Mouse (Mus musculus): ENCODE results near the gene Bsn. TPM values are rescaled to one million over a fixed set of nuclear protein-coding genes. Genes with fewer than 3 reads are reported as not detected.

Gene Bsn
- polyA plus RNA-seq, 1 experiment from 2014 or later, result 0.89 TPM

GRCm38 (mm10) chr9:108095518-108095917 lies 94.7 kb downstream of the Bsn start:
- peak overlapping the region; percentile 69 for H3K4me3 ChIP-seq
- H3K36me3 ChIP-seq, result peaks cover 23% of the 10 kb centered on the region
- H3K4me2 ChIP-seq (replicated peaks), result peak overlapping the region; percentile 99
- H3K9me3 ChIP-seq, result no peaks in the 10 kb centered on the region
- H3K9ac ChIP-seq, result peak overlapping the region; percentile 83
- no peaks in the 10 kb centered on the region for H3K27me3 ChIP-seq
- 6% methylated on average over 3 of the region's 3 CpGs for WGBS
- H3K27ac ChIP-seq, result peak overlapping the region; percentile 81; the same call in 1 of the 2 replicates
- no peak for ATAC-seq (ENCODE audit: low FRiP score, low read depth)
- peaks cover 29% of the 10 kb centered on the region for H3K4me1 ChIP-seq

- peak; percentile 13 for ATAC-seq (ENCODE audit: low FRiP score, low read depth)
- Histone ChIP-seq H3K4me3 (peak overlapping the region; percentile 69), H3K36me3 (peaks cover 29% of the 10 kb centered on the region), H3K4me2 (replicated peaks) (peak overlapping the region; percentile 99), H3K27me3 (no peaks in the 10 kb centered on the region), H3K9ac (peak overlapping the region; percentile 83), H3K27ac (peak overlapping the region; percentile 81; the same call in 1 of the 2 replicates), H3K9me3 (no peaks in the 10 kb centered on the region), H3K4me1 (peaks cover 29% of the 10 kb centered on the region)
- under 1% methylated on average over 16 of the region's 16 CpGs for WGBS
These were observed 95.2 kb downstream of the Bsn start for GRCm38 (mm10) chr9:108094998-108095411.

- Histone ChIP-seq H3K9ac (peak within 1 kb of the TSS; percentile 83), H3K4me2 (replicated peaks) (peak within 1 kb of the TSS; percentile 99), H3K4me1 (peaks cover 29% of the 10 kb centered on the region), H3K27ac (peak within 1 kb of the TSS; percentile 81), H3K27me3 (no peaks in the 10 kb centered on the region), H3K4me3 (peak within 1 kb of the TSS; percentile 69), H3K9me3 (no peaks in the 10 kb centered on the region), H3K36me3 (peaks cover 35% of the 10 kb centered on the region)
- under 1% methylated on average over 52 of the region's 52 CpGs for WGBS
- ATAC-seq (ENCODE audit: low FRiP score, low read depth), result peak; percentile 90
These were observed 95.8 kb downstream of the Bsn start, which contains the start of gene Apeh for GRCm38 (mm10) chr9:108094184-108094941. Gene Apeh (minus strand): TSS chr9:108094606.

GRCm38 (mm10) chr9:108093586-108093985 lies 96.6 kb downstream of the Bsn start:
- H3K4me2 ChIP-seq (replicated peaks), result peak overlapping the region; percentile 99
- no peaks in the 10 kb centered on the region for H3K9me3 ChIP-seq
- H3K4me1 ChIP-seq, result peaks cover 29% of the 10 kb centered on the region
- peak overlapping the region; percentile 81; the same call in 1 of the 2 replicates for H3K27ac ChIP-seq
- H3K4me3 ChIP-seq, result peak overlapping the region; percentile 69
- H3K9ac ChIP-seq, result peak overlapping the region; percentile 83
- WGBS, result 72% methylated on average over 10 of the region's 10 CpGs
- H3K36me3 ChIP-seq, result peaks cover 43% of the 10 kb centered on the region
- no peaks in the 10 kb centered on the region for H3K27me3 ChIP-seq
- ATAC-seq (ENCODE audit: low FRiP score, low read depth), result no peak

GRCm38 (mm10) chr9:108090611-108091120 lies 99.5 kb downstream of the Bsn start:
- ATAC-seq (ENCODE audit: low FRiP score, low read depth), result no peak
- peak overlapping the region; percentile 19; the same call in 1 of the 2 replicates for H3K9ac ChIP-seq

GRCm38 (mm10) chr9:108085261-108085660 lies 104.9 kb downstream of the Bsn start:
- Histone ChIP-seq H3K36me3 (peaks cover 66% of the 10 kb centered on the region), H3K27me3 (peaks cover 45% of the 10 kb centered on the region), H3K4me2 (replicated peaks) (no peak overlapping the region), H3K4me3 (no peak overlapping the region), H3K4me1 (peaks cover 8% of the 10 kb centered on the region; the same call in 1 of the 2 replicates), H3K9ac (no peak overlapping the region), H3K9me3 (no peaks in the 10 kb centered on the region), H3K27ac (no peak overlapping the region)
- WGBS, result 96% methylated on average over 4 of the region's 4 CpGs
- no peak for ATAC-seq (ENCODE audit: low FRiP score, low read depth)

More at GRCm38 (mm10) chr9:108090611-108091120, 99.5 kb downstream of the Bsn start:
- H3K4me3 ChIP-seq, result no peak overlapping the region
- WGBS, result 92% methylated on average over 7 of the region's 7 CpGs
- no peak overlapping the region for H3K27ac ChIP-seq
- peaks cover 72% of the 10 kb centered on the region for H3K36me3 ChIP-seq
- no peaks in the 10 kb centered on the region for H3K27me3 ChIP-seq
- H3K9me3 ChIP-seq, result no peaks in the 10 kb centered on the region
- H3K4me1 ChIP-seq, result peaks cover 18% of the 10 kb centered on the region
- no peak overlapping the region for H3K4me2 ChIP-seq (replicated peaks)

- Histone ChIP-seq H3K4me1 (peaks cover 13% of the 10 kb centered on the region), H3K4me3 (no peak overlapping the region), H3K9me3 (no peaks in the 10 kb centered on the region), H3K9ac (no peak overlapping the region), H3K36me3 (peaks cover 49% of the 10 kb centered on the region), H3K4me2 (replicated peaks) (no peak overlapping the region), H3K27ac (no peak overlapping the region), H3K27me3 (peaks cover 51% of the 10 kb centered on the region)
- WGBS, result 84% methylated on average over 6 of the region's 6 CpGs
- no peak for ATAC-seq (ENCODE audit: low FRiP score, low read depth)
These were observed 106.6 kb downstream of the Bsn start for GRCm38 (mm10) chr9:108083561-108083960.

GRCm38 (mm10) chr9:108082988-108083431 lies 107.2 kb downstream of the Bsn start, which contains the start of gene Rnf123:
Gene Rnf123 (minus strand): TSS chr9:108083346.
- Histone ChIP-seq H3K9me3 (no peaks in the 10 kb centered on the region), H3K27ac (no peak within 1 kb of the TSS), H3K9ac (peak within 1 kb of the TSS; percentile 51), H3K36me3 (peaks cover 44% of the 10 kb centered on the region), H3K27me3 (peaks cover 51% of the 10 kb centered on the region), H3K4me1 (peaks cover 19% of the 10 kb centered on the region), H3K4me3 (peak within 1 kb of the TSS; percentile 27), H3K4me2 (replicated peaks) (peak within 1 kb of the TSS; percentile 51)
- ATAC-seq (ENCODE audit: low FRiP score, low read depth), result no peak
- 33% methylated on average over 12 of the region's 12 CpGs for WGBS

- H3K27ac ChIP-seq, result no peak overlapping the region
- H3K4me2 ChIP-seq (replicated peaks), result peak overlapping the region; percentile 51
- H3K36me3 ChIP-seq, result peaks cover 39% of the 10 kb centered on the region
- peak overlapping the region; percentile 27 for H3K4me3 ChIP-seq
- no peaks in the 10 kb centered on the region for H3K9me3 ChIP-seq
- peaks cover 51% of the 10 kb centered on the region for H3K27me3 ChIP-seq
- ATAC-seq (ENCODE audit: low FRiP score, low read depth), result no peak
- WGBS, result 8% methylated on average over 19 of the region's 19 CpGs
- H3K9ac ChIP-seq, result peak overlapping the region; percentile 51
- H3K4me1 ChIP-seq, result peaks cover 23% of the 10 kb centered on the region
These were observed 107.6 kb downstream of the Bsn start for GRCm38 (mm10) chr9:108082549-108082948.

GRCm38 (mm10) chr9:108080168-108080567 lies 110.0 kb downstream of the Bsn start, which contains the start of gene Mst1:
Gene Mst1 (plus strand): TSS chr9:108080436.
- peak within 1 kb of the TSS; percentile 88 for H3K4me3 ChIP-seq
- WGBS, result 65% methylated on average over 5 of the region's 5 CpGs
- peak within 1 kb of the TSS; percentile 94 for H3K4me2 ChIP-seq (replicated peaks)
- no peak for ATAC-seq (ENCODE audit: low FRiP score, low read depth)
- H3K4me1 ChIP-seq, result peaks cover 23% of the 10 kb centered on the region
- H3K9me3 ChIP-seq, result no peaks in the 10 kb centered on the region
- peak within 1 kb of the TSS; percentile 97 for H3K9ac ChIP-seq
- no peak within 1 kb of the TSS for H3K27ac ChIP-seq
- peaks cover 51% of the 10 kb centered on the region for H3K27me3 ChIP-seq
- H3K36me3 ChIP-seq, result peaks cover 20% of the 10 kb centered on the region

GRCm38 (mm10) chr9:108073141-108073930 lies 116.8 kb downstream of the Bsn start:
- H3K27ac ChIP-seq, result no peak overlapping the region
- no peak overlapping the region for H3K4me3 ChIP-seq
- no peaks in the 10 kb centered on the region for H3K27me3 ChIP-seq
- peaks cover 8% of the 10 kb centered on the region for H3K4me1 ChIP-seq
- 0 out of 2 replicates have a peak overlapping the region, but pooled peaks have one; percentile 36 for H3K9ac ChIP-seq
- H3K9me3 ChIP-seq, result no peaks in the 10 kb centered on the region
- peaks cover 40% of the 10 kb centered on the region for H3K36me3 ChIP-seq
- ATAC-seq (ENCODE audit: low FRiP score, low read depth), result no peak
- WGBS, result 59% methylated on average over 7 of the region's 7 CpGs
- no peak overlapping the region for H3K4me2 ChIP-seq (replicated peaks)
